Mouse (Mus musculus): Measurements from ENCODE around the gene Gpr83.

Gpr83 gene

DNA sequence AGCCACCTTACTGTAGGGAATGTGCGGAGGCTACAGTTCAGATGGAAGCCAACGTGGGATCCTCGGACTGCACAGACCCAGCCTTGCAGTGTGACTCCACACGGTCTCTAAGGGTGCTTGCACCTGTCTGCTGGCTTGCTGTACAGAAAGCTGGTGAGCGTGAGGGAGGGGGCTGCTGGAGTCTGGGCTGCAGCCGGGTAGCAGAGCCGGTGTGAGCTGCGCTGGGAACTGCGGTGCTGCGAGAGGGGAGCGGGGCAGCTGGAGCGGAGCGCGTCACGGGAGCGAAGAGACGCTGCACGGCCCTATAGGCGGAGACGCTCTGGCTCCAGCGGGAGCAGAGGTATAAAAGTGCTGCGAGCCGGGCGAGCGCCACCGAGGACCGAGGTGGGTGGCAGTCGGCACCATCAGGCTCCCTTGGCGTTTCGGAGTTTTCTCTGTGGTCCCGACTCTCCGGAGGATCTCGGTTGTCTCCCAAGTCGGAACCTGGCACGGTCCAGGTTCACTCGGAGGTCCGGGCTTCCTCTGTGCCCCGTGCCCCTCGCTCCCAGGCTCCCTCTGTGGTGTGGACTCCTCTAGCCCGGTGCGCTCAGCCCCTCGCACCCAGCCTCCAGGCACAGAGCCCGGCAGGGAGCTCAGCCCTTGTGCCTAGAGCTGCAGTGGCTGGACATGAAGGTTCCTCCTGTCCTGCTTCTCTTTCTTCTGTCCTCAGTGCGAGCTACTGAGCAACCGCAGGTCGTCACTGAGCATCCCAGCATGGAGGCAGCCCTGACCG is at the start of gene Gpr83:
Gene Gpr83 (plus strand): TSS at position 343 of the 772 bp plus-strand sequence.
- peak; percentile 43 for DNase-seq (ENCODE audit: low spot score)

DNA sequence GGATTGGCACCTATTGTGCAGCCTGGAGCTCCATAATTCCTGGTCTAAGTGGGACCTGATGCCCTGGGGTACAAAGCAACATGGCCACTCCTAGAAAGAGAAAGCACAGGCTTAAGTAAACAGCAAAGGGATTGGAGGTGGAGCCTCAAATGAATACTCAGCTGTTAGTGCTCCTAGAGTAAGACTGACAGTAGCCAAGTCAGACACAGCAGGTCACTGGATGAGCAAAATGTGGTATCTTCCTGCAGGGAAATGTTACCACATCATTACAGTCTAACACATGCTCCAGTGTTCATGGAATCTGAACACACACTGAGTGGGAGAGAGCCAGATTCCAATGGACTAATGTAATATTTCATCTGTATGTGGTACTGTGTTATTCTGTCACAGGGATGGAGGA is 38.6 kb upstream of the Gpr83 start:
- DNase-seq (ENCODE audit: low spot score) = no peak

DNA sequence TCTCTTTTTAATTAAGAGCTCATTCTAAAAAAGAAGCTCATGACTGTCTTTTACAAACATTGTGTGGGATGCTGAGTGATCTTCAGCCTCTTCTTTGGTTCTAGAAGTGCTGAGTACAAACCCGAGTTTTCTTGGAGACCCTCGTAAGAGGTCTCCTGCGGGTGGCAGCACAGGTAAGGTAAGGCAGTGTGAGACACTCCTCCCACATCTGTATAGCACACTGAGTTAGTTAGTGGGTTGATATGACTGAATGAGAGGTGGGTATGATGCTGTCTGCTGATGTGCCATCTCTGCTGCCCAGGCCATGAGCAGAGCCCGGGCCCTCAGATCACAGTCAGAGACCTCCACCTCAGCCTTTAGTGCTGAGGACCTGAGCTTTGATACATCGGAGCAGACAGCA is 35.2 kb upstream of the Gpr83 start:
- no peak for DNase-seq (ENCODE audit: low spot score)

DNA sequence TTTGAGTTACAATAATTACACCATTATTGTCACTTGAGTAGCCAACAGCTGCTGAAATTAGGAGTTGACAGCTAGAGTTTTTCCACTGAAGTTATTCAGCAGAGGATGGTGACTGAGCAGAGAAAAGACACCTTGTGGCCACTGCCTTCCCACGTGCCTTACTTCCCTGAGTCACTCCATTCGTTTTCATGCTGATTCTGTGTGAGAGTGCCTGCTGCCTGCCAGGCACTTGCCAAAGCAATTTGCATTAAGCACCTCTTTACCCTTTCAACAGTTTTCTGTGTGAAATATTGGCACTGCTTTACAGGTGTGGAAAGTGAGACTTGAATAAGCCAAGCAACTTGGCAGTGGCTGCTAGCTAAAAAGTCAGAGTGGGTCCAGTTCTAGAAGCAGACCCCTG is 32.1 kb upstream of the Gpr83 start:
- DNase-seq (ENCODE audit: low spot score) = no peak

DNA sequence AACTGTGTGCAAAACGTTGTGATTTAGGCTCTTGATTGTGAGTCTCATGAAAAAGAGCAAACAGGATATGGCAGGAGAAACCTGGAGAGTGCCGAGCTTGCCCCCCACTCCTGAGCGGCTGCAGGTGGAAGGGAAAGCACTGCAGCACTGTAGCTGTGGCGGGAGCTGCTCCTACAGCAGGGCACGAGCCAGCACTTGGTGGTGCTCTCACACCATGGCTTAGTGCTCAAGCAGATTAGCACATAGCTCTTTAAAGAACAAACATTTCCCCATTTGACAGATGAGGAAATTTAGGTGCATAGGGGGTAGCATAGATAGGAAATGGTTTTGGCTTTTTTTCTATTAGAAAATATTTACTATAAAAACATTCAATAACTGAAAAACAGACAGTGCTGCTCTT is 28.0 kb upstream of the Gpr83 start:
- DNase-seq (ENCODE audit: low spot score) = no peak

DNA sequence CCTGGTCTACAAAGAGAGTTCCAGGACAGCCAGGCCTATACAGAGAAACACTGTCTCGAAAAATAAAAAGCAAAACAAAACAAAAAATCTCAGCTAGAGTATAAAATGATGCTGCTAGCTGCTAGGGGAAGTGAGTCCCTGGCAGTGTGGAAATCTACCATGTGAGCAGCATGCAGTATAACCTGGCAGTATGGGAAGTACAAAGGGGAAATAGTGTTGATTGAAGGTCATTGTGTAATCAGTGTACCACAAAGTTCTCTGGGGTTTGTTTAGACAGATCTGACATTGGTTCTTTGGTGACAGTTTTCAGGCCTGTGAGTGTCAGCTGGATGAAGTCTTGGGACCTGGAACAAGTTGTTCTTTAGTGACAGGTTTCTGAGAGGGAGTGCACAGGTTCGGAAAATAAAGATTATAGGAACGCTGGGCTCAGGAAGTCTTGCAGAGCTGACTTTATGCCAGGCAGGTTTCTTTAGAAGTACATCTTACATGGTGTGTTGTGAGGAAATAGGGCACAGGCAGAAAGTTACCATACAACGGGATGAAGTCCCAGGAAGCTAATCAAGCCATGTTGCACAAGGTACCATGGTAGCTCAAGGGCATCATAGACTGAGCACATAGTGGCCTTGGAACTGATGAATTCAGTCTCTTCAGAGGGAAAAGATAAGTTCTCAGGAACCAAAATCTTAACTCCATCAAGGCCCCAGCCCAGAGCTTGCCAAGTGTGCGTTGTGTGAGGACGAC is 24.5 kb upstream of the Gpr83 start:
- no peak for DNase-seq (ENCODE audit: low spot score)

DNA sequence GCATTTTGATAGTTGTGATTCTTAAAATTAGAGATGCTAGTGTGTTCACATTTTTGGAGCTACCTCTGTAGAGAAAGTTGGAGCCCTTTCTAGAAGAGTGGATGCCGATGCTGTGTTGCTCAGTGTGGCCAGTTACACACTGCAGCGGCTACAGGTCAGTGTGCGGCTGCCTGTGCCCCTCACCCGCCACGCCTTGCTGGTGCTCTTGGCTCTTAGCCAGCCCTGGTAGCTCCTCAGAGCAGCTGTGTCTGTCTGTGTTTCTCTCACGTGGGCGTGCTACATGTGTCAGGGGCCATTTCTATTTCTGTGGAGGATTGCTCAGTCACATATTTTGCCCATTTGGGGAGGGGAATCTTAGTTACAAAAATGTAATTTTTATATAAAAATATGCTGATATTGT is 20.5 kb upstream of the Gpr83 start:
- DNase-seq (ENCODE audit: low spot score) = no peak

DNA sequence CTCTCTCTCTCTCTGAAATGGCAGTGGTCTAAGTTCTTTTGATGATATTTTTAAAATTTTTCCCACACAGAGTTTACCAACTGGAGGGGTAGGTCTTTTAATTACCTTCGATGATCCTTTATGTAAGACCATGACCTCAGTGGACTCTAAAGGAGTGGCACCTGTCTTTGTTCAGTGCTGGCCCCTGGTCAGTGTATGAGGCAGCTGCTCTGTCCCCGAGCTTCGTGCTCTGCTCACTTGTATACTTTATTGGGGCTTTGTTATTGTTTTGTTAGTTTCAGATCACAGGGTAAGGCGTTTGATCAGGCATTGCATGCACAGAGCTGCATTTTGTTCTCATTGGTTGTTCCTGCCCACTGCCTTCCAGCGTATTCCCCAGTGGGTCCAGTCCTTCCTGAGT is 20.0 kb upstream of the Gpr83 start:
- DNase-seq (ENCODE audit: low spot score) = no peak

DNA sequence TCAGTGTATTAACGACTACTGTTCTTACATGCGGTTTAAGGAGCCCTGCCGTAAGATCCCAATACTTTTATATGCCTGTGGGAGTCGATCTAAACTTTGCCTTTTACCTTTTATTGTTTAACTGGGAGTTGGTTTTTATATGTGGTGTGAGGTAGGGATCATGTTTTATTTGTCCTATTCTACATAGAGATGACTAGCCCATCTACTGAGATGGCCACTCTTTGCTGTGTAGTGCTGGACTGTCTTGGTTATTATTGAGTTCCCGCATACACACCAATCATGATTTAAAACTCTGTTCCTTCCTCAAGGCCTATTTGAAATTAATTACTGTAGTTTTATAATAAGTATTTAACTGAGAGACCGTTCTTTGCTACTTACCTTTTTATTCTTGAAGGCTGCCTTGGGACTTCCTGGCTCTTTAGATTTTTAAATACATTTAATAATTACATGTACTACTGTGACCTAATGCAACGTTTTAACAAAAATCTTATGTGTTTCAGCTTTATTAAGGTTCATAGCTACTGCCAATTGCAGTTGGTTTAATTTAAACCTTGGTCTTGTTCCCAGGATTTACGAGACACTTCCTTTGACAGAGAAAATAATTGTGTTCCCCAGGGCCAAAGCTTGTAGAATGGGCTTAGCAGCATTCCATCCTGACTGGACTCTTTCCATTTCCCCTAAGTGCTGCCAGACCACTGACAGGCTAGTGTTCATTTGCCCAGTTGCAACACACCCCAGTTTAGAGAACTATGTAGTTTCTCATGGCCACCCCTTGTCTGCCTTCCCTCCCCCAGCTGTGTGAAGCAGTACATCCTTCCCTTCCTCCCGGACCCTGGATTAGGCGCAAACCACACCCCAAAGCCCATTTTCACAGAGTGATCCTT is 17.9 kb upstream of the Gpr83 start:
- no peak for DNase-seq (ENCODE audit: low spot score)

DNA sequence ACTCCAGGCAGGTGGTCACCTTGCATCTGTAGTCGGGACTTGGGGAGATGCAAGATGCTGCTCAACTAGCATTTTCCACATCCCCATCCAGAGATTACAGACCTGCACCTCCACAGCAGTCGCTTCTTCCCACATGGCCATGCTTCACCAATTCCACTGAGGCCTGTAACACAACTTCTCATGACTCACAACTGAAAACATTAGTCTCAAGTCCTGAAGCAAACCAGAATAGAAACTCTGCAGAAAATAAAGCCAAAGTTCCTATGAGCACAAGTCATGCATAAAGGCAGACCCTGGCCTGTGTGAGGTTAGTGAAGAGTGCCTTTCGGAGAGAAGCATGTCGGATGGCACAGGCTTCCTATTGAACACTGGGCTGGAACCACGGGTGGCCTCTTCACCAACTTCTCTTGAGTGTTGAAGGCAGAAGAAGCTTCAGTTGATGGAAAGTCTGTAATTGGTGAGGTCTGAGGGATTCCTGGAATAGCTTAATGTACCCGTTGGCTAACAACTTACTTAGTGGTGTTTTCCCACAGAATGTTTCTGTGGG is 16.6 kb upstream of the Gpr83 start:
- no peak for DNase-seq (ENCODE audit: low spot score)

DNA sequence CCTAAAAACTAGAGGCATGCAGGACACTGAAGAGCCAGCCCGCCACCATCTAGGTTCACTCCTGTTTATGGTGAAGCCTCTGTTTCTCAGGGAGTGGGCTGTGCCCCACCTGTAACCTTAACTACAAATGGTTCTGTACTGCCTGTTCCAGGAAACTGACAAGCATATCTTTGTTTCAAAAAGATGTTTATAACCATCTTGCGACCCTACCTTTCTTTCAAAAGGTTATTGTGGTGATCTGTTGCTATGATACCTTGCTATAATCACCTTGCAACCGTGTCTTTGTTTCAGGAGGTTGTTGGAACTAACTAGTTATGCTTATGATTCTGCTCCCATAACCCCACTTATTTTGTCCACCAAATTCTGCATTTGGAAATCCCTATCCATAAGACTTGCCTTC is 16.1 kb upstream of the Gpr83 start:
- no peak for DNase-seq (ENCODE audit: low spot score)

DNA sequence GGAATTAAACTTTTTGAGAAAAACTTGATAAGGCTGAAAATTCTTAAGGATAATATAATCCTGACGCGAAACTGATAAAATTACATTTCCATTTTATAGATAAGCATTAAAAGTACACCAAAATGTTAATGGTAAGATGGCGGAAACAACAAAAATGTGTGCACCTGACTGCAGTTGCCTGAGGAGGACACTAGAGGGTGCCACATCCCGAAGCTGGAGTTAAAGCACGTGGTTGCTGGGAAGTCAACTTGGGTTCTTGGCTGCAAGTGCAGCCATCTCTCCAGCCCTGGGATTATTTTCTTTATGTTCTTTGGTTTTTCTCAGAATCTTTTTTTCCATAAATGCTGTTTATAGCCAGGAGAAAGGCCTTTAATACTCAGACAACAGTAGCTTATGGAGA is 13.6 kb upstream of the Gpr83 start:
- DNase-seq (ENCODE audit: low spot score) = peak; percentile 25

DNA sequence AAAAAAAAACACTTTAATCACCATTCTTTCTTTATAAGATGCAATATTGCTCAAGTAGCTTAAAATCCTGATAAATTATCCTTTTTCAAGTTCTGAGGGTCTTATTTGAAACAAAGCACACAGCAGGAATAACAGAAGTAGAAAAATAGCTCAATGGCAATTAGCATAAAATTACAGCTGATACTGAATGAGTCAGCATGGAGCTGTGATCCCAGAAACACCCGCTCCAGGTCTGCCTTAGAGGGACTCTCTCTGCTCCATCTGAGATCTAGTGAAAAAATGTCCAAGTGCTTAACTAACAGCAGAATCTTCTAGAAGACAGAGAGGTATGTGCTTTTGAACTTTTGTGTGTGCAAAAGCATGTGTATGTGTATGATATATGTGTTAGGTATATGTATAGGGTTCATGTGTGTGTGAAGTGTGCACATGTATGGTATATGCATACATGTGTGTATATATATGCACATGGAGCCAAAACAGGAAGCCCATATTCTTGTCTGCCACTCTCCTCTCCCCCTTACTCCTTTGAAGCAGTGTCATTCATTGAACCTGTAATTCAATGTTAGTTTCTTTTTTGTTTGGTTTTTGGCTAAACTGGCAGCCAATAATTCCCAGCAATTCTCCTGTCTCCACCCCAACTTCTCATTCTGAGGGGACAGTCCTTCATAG is 11.6 kb upstream of the Gpr83 start:
- DNase-seq (ENCODE audit: low spot score) = no peak

DNA sequence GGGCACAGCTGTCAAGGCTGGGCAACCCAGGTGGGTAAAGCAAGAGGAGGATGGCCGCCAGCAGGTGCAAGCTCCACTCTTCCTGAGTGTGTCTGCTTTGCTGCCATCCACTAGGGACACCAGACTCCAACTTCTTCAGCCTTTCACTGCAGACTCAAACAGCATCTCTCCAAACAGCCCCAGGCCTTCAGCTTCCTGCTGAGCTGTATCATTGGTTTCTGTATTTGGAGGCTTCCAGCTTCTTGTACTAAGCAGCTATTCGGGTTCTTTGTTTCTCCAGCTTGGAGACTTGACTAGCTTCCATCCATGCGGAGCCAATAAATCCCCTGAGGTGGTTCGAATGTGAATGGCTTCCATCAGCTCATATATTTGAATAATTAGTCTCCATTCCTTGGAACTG is 5.4 kb upstream of the Gpr83 start:
- no peak for DNase-seq (ENCODE audit: low spot score)

DNA sequence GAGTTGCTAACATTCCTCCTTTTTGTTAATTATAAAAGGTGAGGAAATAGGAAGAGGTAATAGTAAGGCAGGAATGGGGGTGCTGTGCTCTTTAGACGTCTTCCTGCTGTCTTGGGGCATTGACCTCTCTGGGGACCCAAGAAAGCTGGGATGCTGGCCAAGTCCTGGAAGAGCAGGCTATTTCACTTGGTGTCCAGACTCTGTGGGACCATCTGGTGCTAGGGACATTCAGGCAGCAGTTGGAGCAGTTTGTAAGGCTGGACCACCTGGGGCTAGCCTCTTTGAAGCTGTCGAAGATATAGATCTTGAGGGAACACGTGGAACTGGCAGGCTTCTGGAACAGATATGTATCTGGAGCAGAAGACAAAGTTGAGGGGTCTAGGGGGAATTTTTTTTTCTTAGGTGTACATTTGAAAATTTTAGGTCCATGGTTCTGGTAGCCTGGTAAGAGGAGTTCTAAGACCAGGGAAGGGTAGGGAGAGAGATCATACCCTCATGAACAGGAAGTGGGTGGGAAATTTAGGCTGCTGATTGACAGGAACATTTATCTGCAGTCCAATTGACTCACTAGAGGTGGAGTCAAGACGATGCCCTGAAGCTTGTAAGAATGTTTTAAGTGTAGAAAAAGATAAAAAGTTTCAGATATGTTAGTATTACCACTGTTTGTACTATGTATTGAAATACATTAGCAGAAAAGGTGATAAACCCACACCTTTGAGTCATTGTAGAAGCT is 2.9 kb upstream of the Gpr83 start:
- no peak for DNase-seq (ENCODE audit: low spot score)

DNA sequence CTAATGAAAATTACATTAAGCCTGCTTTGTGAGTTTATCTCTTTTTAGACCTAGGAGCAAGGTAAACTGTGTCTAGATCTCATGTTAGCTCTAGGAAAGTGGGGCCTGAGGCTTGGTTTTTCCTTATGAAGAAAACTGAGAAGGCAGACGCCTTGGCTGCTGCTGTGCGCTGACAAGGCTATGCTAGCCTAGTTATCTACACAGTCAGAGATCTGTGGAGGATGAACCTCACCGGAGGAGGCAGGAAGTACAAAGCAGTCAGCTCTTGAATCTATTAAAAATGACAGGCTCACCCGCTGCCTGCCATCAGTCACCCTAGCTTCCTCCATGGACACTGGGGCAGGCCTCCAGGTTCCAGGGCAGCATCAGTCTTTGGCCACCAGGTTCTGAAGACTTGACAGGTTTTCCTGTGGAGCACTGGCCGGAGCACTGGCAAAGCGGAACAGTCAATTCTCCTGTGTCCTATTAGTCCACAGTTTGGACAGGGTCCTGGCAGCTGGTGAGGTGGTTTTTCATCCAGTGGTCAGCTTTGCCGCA is 1.8 kb upstream of the Gpr83 start:
- no peak for DNase-seq (ENCODE audit: low spot score)

DNA sequence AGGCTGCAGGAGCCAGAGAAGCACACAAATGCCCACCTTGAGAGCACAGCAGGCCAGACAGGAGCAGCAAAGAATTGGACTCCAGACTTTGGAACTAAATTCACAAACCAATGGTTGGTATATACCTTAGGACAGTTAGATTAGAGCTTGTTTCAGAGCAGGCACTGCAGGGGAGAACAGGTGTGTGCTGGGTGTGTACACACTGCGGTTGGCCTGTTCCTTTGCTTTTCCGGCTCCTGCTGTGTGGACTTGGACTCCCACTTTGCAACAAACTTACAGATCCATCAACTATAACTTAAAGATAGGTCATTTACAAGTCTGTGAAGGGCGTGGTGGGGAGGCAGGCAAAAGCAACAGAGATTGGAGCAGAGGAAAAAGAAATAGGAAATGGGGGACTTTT is 1.2 kb upstream of the Gpr83 start:
- DNase-seq (ENCODE audit: low spot score) = no peak

DNA sequence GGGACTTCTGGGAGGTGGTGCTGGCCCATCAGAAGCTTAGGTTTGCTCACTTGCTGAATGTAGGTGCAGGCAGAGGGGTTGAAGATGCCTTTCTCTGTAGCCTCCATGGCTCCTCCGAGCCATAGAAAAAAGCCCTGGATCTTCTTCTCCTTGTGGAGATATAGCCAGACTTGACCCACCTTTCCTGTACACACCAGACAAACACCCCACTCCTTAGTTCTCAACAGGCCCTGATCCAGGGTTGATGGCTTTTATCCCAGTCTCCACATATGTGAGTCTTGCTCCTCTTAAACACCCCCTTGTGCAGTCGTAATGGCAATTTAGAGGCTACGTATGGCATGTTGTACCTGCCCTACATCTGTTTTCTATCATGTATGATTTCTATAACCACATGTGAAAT is 3.1 kb downstream of the Gpr83 start:
- no peak for DNase-seq (ENCODE audit: low spot score)

DNA sequence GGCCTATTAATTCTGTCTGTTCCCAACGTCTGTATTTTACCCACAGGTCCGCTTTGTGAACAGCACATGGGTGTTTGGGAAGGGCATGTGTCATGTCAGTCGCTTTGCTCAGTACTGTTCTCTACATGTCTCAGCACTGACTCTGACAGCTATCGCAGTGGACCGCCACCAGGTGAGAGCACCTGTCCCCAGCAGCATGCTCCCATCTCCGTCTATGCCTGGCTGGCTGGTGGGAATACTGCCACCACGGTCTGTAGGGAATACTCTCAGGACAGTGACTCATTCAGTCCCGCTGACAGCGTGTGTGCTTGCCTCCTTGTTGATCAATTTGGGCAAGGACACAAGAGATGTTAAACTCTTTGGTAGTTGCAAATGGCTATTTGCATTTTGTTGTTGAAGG is 4.7 kb downstream of the Gpr83 start:
- DNase-seq (ENCODE audit: low spot score) = no peak

DNA sequence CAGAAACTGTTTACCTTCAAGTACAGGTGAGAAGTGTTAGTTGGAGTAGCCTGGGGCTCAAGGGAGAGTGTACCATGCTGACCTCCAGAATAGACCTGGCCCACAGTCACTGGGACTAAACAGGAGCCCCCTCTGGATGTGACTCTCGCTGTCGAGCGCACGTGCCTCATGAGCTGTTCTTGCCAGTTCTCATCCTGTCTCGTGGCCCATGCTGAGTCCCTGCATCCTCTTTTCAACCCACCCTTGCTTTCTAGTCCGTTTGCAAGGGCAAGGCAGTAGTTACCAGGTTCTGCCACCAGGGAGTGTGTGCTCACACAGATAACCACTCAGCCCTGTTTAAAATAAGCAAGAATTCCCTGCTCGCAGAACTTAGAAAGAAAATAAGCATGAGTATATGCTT is 6.9 kb downstream of the Gpr83 start:
- DNase-seq (ENCODE audit: low spot score) = peak; percentile 67

DNA sequence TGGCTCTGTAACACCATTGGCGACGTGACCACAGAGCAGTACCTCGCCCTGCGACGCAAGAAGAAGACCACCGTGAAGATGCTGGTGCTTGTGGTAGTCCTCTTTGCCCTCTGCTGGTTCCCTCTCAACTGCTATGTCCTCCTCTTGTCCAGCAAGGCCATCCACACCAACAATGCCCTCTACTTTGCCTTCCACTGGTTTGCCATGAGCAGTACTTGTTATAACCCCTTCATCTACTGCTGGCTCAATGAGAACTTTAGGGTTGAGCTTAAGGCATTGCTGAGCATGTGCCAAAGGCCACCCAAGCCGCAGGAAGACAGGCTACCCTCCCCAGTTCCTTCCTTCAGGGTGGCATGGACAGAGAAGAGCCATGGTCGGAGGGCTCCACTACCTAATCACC is 8.3 kb downstream of the Gpr83 start:
- no peak for DNase-seq (ENCODE audit: low spot score)

Measured in T-cell, adult 2 months (primary cell).